Mouse (Mus musculus) liver, embryonic 12.5 days (tissue): ENCODE measurements around the gene Gjb2. TPM values are rescaled to one million over a fixed set of nuclear protein-coding genes. Genes with fewer than 3 reads are reported as not detected.
"Not testable (repeated sequence)": the region's sequence is repeated elsewhere in the genome, so short reads cannot be mapped to it uniquely, and the experiment has no call there.

Experiments used
- ATAC-seq: fragments of 200-750 bp; cut with Nextera tagmentation; 2 replicates; pipeline ENCODE4 v1.8.0; 2017; ENCODE audit warnings: moderate number of reproducible peaks, mild to moderate bottlenecking, moderate library complexity
- H3K27ac ChIP-seq: fragments of 300-500 bp; sonication (generic); 2 replicates; pipeline ENCODE4 v1.5.1; 2016; ENCODE audit warnings: mild to moderate bottlenecking
- H3K27me3 ChIP-seq: fragments of 300-500 bp; sonication (generic); replicated peaks from 2 replicates; pipeline ENCODE4 v1.6.1; 2016; ENCODE audit warnings: mild to moderate bottlenecking, moderate library complexity
- H3K36me3 ChIP-seq: fragments of 300-500 bp; sonication (generic); 2 replicates; pipeline ENCODE4 v1.6.1; 2016; ENCODE audit warnings: mild to moderate bottlenecking, moderate library complexity
- H3K4me1 ChIP-seq: fragments of 300-500 bp; sonication (generic); 2 replicates; pipeline ENCODE4 v1.6.1; 2016
- H3K4me2 ChIP-seq: fragments of 300-500 bp; sonication (generic); 2 replicates; pipeline ENCODE4 v1.6.1; 2016; ENCODE audit warnings: mild to moderate bottlenecking, moderate library complexity
- H3K4me3 ChIP-seq: fragments of 300-500 bp; sonication (generic); 2 replicates; pipeline ENCODE4 v1.5.1; 2016; ENCODE audit warnings: mild to moderate bottlenecking, moderate library complexity
- H3K9ac ChIP-seq: fragments of 300-500 bp; sonication (generic); 2 replicates; pipeline ENCODE4 v1.6.1; 2016; ENCODE audit warnings: mild to moderate bottlenecking, moderate library complexity
- H3K9me3 ChIP-seq: fragments of 300-500 bp; sonication (generic); replicated peaks from 2 replicates; pipeline ENCODE4 v1.6.1; 2016; ENCODE audit warnings: mild to moderate bottlenecking, moderate library complexity
- WGBS: fragments of 180-500 bp; shearing (Covaris S2); methylation state at CpG from one replicate; pipeline ENCODE4 v1.1.7; 2016; ENCODE audit not compliant: insufficient replicate concordance; 5-methylcytosine and 5-hydroxymethylcytosine counted together
- polyA plus RNA-seq: library from polyadenylated mRNA; unstranded; fragments of >200 nt; fragmentation: Nextera tagmentation; extraction: Ambion mirVana; gene quantifications from 2 replicates; pipeline ENCODE4 v1.2.1, GENCODE M21; 2016

Gjb2 gene
- polyA plus RNA-seq, 1 experiment from 2014 or later: 2.0 TPM

DNA sequence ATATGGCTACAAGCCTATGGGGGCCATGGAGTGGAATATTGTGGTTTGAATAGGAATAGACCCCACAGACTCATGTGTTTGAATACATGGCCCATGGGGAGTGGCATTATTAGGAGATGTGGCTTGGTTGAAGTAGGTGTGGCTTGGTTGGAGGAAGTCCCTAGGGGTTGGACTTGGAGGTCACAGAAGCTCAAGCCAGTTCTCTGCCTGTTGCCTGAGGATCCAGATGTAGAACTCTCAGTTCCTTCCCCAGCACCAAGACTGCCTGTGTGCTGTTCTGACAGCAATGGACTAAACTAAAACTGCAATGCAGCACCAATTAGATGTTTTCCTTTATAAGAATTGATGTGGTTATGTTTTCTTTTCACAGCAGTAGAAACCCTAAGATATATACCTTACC lies 38.4 kb downstream of the Gjb2 start:
- ATAC-seq: no peak
- H3K27me3 ChIP-seq: no peaks in the 10 kb centered on the region
- no peaks in the 10 kb centered on the region for H3K9me3 ChIP-seq
- H3K36me3 ChIP-seq: no peaks in the 10 kb centered on the region
- H3K27ac ChIP-seq: no peak overlapping the region
- H3K4me2 ChIP-seq: no peak overlapping the region
- no peak overlapping the region for H3K4me3 ChIP-seq
- no peaks in the 10 kb centered on the region for H3K4me1 ChIP-seq
- no peak overlapping the region for H3K9ac ChIP-seq

DNA sequence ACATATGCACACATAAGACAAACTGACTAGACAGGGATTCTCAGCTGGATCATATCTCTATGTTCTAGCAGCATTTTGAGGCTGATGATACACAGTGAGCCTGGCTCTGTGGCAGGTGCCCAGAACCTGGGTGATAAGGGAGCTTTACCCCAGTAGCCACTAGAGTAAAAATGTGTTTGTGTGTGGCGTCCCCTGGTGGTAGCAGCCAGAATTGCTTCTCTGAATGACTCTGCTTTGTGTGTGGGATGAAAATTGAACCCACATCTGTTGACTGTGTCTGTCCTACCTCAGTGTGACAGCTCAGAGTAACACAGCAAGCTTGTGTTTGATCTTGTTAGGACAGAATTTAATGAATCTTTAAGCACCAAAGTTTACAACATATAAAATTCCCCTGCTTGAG lies 44.5 kb downstream of the Gjb2 start:
- H3K4me2 ChIP-seq, ATAC-seq, H3K4me3 ChIP-seq, H3K9me3 ChIP-seq, H3K36me3 ChIP-seq, H3K27ac ChIP-seq, H3K9ac ChIP-seq: not testable (repeated sequence)
- Histone ChIP-seq H3K27me3 (peaks cover 45% of the 10 kb centered on the region), H3K4me1 (peaks cover 11% of the 10 kb centered on the region)
- 0% methylated on average over 1 of the region's 1 CpGs for WGBS

DNA sequence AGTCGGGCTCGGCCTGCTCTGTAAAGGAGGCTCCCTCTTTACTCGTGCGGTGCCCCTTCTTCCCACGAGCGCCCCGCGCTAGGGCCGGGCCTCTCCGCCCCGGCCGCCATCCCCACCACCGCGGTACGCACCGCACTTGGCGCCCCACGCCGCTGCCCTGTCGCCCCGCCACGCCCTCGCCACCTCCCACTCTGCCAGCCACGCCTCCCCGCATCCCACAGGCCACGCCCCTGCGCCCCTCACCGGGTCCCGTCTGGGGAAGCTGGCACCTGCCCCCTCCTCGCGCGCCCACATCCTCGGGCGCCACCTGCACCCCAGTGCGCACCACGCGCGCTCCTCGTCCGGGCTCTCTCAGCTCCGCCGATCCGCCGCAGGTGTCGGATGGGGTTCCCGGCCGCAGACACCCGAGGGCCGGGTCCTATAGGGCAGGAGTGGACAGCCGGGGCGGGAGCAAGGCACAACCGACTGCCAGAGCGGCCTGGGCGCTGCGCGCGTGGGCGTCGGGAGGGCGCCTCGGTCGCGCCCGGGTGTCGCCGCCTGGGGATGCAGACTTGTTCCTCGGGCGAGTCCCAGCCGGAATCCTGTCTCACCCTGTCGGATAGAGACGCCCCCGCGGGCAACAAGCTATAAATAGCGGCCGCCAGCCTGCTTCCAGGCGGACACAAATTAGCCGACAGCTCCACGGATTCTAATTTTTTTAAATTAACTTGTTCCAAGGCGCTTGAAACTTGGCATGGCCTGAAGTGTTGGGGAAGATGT lies 46.8 kb downstream of the Gjb2 start, which contains the start of gene Gja3:
TSS of gene Gja3 (minus strand) at position 538 of the 759 bp plus-strand sequence.
- Histone ChIP-seq H3K27ac (no peak within 1 kb of the TSS), H3K4me2 (peak within 1 kb of the TSS; percentile 77), H3K27me3 (peaks cover 59% of the 10 kb centered on the region), H3K36me3 (no peaks in the 10 kb centered on the region), H3K4me1 (peaks cover 11% of the 10 kb centered on the region), H3K9ac (no peak within 1 kb of the TSS), H3K9me3 (no peaks in the 10 kb centered on the region), H3K4me3 (peak within 1 kb of the TSS; percentile 54)
- WGBS: 2% methylated on average over 79 of the region's 79 CpGs
- no peak for ATAC-seq

DNA sequence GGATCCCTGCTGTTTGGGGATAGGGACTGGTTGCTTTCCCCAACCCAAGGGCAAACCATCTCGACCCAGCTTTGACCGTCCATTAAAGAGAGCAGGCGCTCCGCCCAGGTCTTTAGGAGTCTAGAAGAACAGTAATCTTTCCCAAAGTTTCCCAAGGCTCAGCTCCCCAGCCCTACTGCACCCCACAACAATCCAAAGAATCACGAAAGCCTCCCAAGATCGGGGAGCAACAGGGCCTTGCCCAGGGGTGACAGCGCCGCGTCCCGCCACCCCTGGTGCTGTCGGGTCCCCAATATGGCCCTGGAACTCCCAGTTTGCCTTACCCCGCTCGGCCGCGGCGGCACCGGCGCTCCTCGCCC lies 47.3 kb downstream of the Gjb2 start:
- 5% methylated on average over 19 of the region's 19 CpGs for WGBS
- Histone ChIP-seq H3K9ac (no peak overlapping the region), H3K27me3 (peaks cover 59% of the 10 kb centered on the region)

DNA sequence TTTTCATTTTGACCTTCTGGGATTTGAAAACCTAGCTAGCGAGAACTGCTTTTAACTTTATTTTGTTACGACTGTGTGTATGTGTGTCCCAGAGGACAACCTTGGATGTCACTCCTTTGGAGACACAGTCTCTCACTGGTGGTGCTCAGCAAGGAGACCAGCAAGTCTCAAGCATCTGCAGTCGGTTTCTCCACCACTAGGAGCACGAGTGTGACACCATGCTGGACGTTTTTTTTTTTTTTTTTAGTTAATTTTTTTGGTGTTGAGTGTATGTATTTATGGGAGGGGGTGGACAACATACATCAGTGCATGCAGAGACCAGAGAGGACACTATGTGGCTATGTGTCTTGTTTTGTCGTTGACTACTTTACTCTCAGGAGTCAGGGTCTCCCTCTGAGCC lies 51.8 kb downstream of the Gjb2 start:
- 49% methylated on average over 6 of the region's 6 CpGs for WGBS
- Histone ChIP-seq H3K4me2 (no peak overlapping the region), H3K4me3 (no peak overlapping the region), H3K4me1 (peaks cover 6% of the 10 kb centered on the region), H3K27ac (no peak overlapping the region), H3K9me3 (no peaks in the 10 kb centered on the region), H3K27me3 (peaks cover 41% of the 10 kb centered on the region), H3K9ac (no peak overlapping the region), H3K36me3 (no peaks in the 10 kb centered on the region)
- ATAC-seq: no peak

More for the DNA sequence above, 47.3 kb downstream of the Gjb2 start:
- Histone ChIP-seq H3K4me3 (peak overlapping the region; percentile 54), H3K9me3 (no peaks in the 10 kb centered on the region), H3K4me1 (peaks cover 11% of the 10 kb centered on the region), H3K27ac (no peak overlapping the region), H3K36me3 (no peaks in the 10 kb centered on the region), H3K4me2 (peak overlapping the region; percentile 77)
- no peak for ATAC-seq

Other genes starting within 250 kb of the Gjb2 start
- 12.7 and 15.6 TPM in 2 replicates for gene Zmym2, start 218.0 kb downstream of the Gjb2 start, polyA plus RNA-seq
- not detected in 2 replicates for gene Gja3, start 46.6 kb downstream of the Gjb2 start, polyA plus RNA-seq
- not detected in 2 replicates for gene Gm4491, start 11.2 kb upstream of the Gjb2 start, polyA plus RNA-seq
- 0.10 and 0.19 TPM in 2 replicates for gene Gjb6, start 28.9 kb upstream of the Gjb2 start, polyA plus RNA-seq